Mouse (Mus musculus): ENCODE results near the gene Olfr613. TPM values are rescaled to one million over a fixed set of nuclear protein-coding genes. Genes with fewer than 3 reads are reported as not detected.

Gene Olfr613
- polyA plus RNA-seq, 1 experiment from 2014 or later: not detected

Small RNA genes within 50 kb of the gene (microRNA-seq; reads per million reads assigned to microRNA genes)
- gene Gm26506: not detected

Other genes with a start within 250 kb of the Olfr613 start
- not detected in 2 replicates for gene Olfr596, start 242.4 kb upstream of the Olfr613 start, polyA plus RNA-seq (2015; fragmentation: Nextera tagmentation; extraction: Ambion mirVana)
- gene Olfr597, start 231.8 kb upstream of the Olfr613 start, polyA plus RNA-seq (2015; fragmentation: Nextera tagmentation; extraction: Ambion mirVana): not detected in 2 replicates
- gene Olfr598, start 224.5 kb upstream of the Olfr613 start, polyA plus RNA-seq (2015; fragmentation: Nextera tagmentation; extraction: Ambion mirVana): not detected in 2 replicates
- not detected in 2 replicates for gene Olfr599, start 212.2 kb upstream of the Olfr613 start, polyA plus RNA-seq (2015; fragmentation: Nextera tagmentation; extraction: Ambion mirVana)
- not detected in 2 replicates for gene Olfr600, start 198.4 kb upstream of the Olfr613 start, polyA plus RNA-seq (2015; fragmentation: Nextera tagmentation; extraction: Ambion mirVana)
- not detected in 2 replicates for gene Olfr601, start 185.4 kb upstream of the Olfr613 start, polyA plus RNA-seq (2015; fragmentation: Nextera tagmentation; extraction: Ambion mirVana)
- gene Olfr603, start 161.9 kb upstream of the Olfr613 start, polyA plus RNA-seq (2015; fragmentation: Nextera tagmentation; extraction: Ambion mirVana): not detected in 2 replicates
- gene Usp17lc, start 133.0 kb upstream of the Olfr613 start, polyA plus RNA-seq (2015; fragmentation: Nextera tagmentation; extraction: Ambion mirVana): not detected in 2 replicates
- not detected in 2 replicates for gene Olfr605, start 102.6 kb upstream of the Olfr613 start, polyA plus RNA-seq (2015; fragmentation: Nextera tagmentation; extraction: Ambion mirVana)
- gene Olfr606, start 99.0 kb upstream of the Olfr613 start, polyA plus RNA-seq (2015; fragmentation: Nextera tagmentation; extraction: Ambion mirVana): not detected in 2 replicates
- not detected in 2 replicates for gene Olfr607, start 83.9 kb upstream of the Olfr613 start, polyA plus RNA-seq (2015; fragmentation: Nextera tagmentation; extraction: Ambion mirVana)
- gene Olfr608, start 78.2 kb upstream of the Olfr613 start, polyA plus RNA-seq (2015; fragmentation: Nextera tagmentation; extraction: Ambion mirVana): not detected in 2 replicates
- not detected in 2 replicates for gene Olfr609, start 50.0 kb upstream of the Olfr613 start, polyA plus RNA-seq (2015; fragmentation: Nextera tagmentation; extraction: Ambion mirVana)
- not detected in 2 replicates for gene Olfr610, start 36.0 kb upstream of the Olfr613 start, polyA plus RNA-seq (2015; fragmentation: Nextera tagmentation; extraction: Ambion mirVana)
- gene Olfr611, start 27.2 kb upstream of the Olfr613 start, polyA plus RNA-seq (2015; fragmentation: Nextera tagmentation; extraction: Ambion mirVana): not detected in 2 replicates
- gene Olfr612, start 5.4 kb upstream of the Olfr613 start, polyA plus RNA-seq (2015; fragmentation: Nextera tagmentation; extraction: Ambion mirVana): not detected in 2 replicates
- not detected in 2 replicates for gene Olfr615, start 8.0 kb downstream of the Olfr613 start, polyA plus RNA-seq (2015; fragmentation: Nextera tagmentation; extraction: Ambion mirVana)
- not detected in 2 replicates for gene Olfr616, start 21.1 kb downstream of the Olfr613 start, polyA plus RNA-seq (2015; fragmentation: Nextera tagmentation; extraction: Ambion mirVana)
- gene Olfr617, start 25.0 kb downstream of the Olfr613 start, polyA plus RNA-seq (2015; fragmentation: Nextera tagmentation; extraction: Ambion mirVana): not detected in 2 replicates
- gene Olfr618, start 42.0 kb downstream of the Olfr613 start, polyA plus RNA-seq (2015; fragmentation: Nextera tagmentation; extraction: Ambion mirVana): not detected in 2 replicates
- gene Olfr619, start 52.5 kb downstream of the Olfr613 start, polyA plus RNA-seq (2015; fragmentation: Nextera tagmentation; extraction: Ambion mirVana): not detected in 2 replicates
- gene Olfr620, start 64.5 kb downstream of the Olfr613 start, polyA plus RNA-seq (2015; fragmentation: Nextera tagmentation; extraction: Ambion mirVana): not detected in 2 replicates
- not detected in 2 replicates for gene Olfr622, start 94.6 kb downstream of the Olfr613 start, polyA plus RNA-seq (2015; fragmentation: Nextera tagmentation; extraction: Ambion mirVana)
- not detected in 2 replicates for gene Olfr623, start 115.6 kb downstream of the Olfr613 start, polyA plus RNA-seq (2015; fragmentation: Nextera tagmentation; extraction: Ambion mirVana)
- gene Olfr624, start 123.1 kb downstream of the Olfr613 start, polyA plus RNA-seq (2015; fragmentation: Nextera tagmentation; extraction: Ambion mirVana): not detected in 2 replicates
- gene Olfr625-ps1, start 134.6 kb downstream of the Olfr613 start, polyA plus RNA-seq (2015; fragmentation: Nextera tagmentation; extraction: Ambion mirVana): not detected in 2 replicates
- not detected in 2 replicates for gene Olfr243, start 166.6 kb downstream of the Olfr613 start, polyA plus RNA-seq (2015; fragmentation: Nextera tagmentation; extraction: Ambion mirVana)
- gene Olfr628, start 182.3 kb downstream of the Olfr613 start, polyA plus RNA-seq (2015; fragmentation: Nextera tagmentation; extraction: Ambion mirVana): not detected in 2 replicates
- gene Olfr629, start 196.9 kb downstream of the Olfr613 start, polyA plus RNA-seq (2015; fragmentation: Nextera tagmentation; extraction: Ambion mirVana): not detected in 2 replicates
- not detected in 2 replicates for gene Olfr630, start 209.3 kb downstream of the Olfr613 start, polyA plus RNA-seq (2015; fragmentation: Nextera tagmentation; extraction: Ambion mirVana)
- not detected in 2 replicates for gene Olfr69, start 223.5 kb downstream of the Olfr613 start, polyA plus RNA-seq (2015; fragmentation: Nextera tagmentation; extraction: Ambion mirVana)
- not detected in 2 replicates for gene Olfr68, start 231.6 kb downstream of the Olfr613 start, polyA plus RNA-seq (2015; fragmentation: Nextera tagmentation; extraction: Ambion mirVana)
- gene Olfr67, start 243.7 kb downstream of the Olfr613 start, polyA plus RNA-seq (2015; fragmentation: Nextera tagmentation; extraction: Ambion mirVana): not detected in 2 replicates

Measured in forebrain, embryonic 16.5 days (tissue).